Mouse (Mus musculus): Measurements from ENCODE around the gene Ccl22.

The Ccl22 gene

GRCm38 (mm10) chr8:94779534-94780294, 34.3 kb downstream of the Ccl22 start:
- no peak for DNase-seq

GRCm38 (mm10) chr8:94780491-94781154, 35.2 kb downstream of the Ccl22 start:
- no peak for DNase-seq

- DNase-seq: no peak
These were observed 35.9 kb downstream of the Ccl22 start for GRCm38 (mm10) chr8:94781155-94781837.

GRCm38 (mm10) chr8:94781838-94782235, 36.4 kb downstream of the Ccl22 start:
- no peak for DNase-seq

GRCm38 (mm10) chr8:94783890-94784289, 38.5 kb downstream of the Ccl22 start:
- no peak for DNase-seq

GRCm38 (mm10) chr8:94785247-94785985, 40.0 kb downstream of the Ccl22 start:
- no peak for DNase-seq

GRCm38 (mm10) chr8:94785995-94786595, 40.7 kb downstream of the Ccl22 start:
- DNase-seq: no peak

- no peak for DNase-seq
These were observed 42.4 kb downstream of the Ccl22 start for GRCm38 (mm10) chr8:94787524-94788501.

- DNase-seq: no peak
These were observed 44.0 kb downstream of the Ccl22 start for GRCm38 (mm10) chr8:94789256-94789955.

GRCm38 (mm10) chr8:94794368-94794767, 49.0 kb downstream of the Ccl22 start:
- no peak for DNase-seq

- DNase-seq: no peak
These were observed 49.4 kb downstream of the Ccl22 start for GRCm38 (mm10) chr8:94794782-94795181.

- peak; percentile 65 for DNase-seq
These were observed 55.0 kb downstream of the Ccl22 start for GRCm38 (mm10) chr8:94800278-94800968.

Measured in right cerebral cortex, postnatal 25 days (tissue).